Mouse (Mus musculus) T-helper 1 cell (primary cell): ENCODE data around the gene Btk.
"Not testable (repeated sequence)": the region's sequence is repeated elsewhere in the genome, so short reads cannot be mapped to it uniquely, and the experiment has no call there.

Source experiments
- in situ Hi-C: fragments of 300-600 bp; cut with MboI, MseI; formaldehyde crosslinking; loops from one replicate; pipeline ENCODE4 v1.15.1; 2025; ENCODE audit warnings: high pct_unique_total_duplicates

The Btk gene

GRCm38 (mm10) chrX:134582270-134582669 lies 1.1 kb downstream of the Btk start:
- in situ Hi-C loops = no loop called here

- in situ Hi-C loops = no loop called here
These were observed 2.7 kb downstream of the Btk start for GRCm38 (mm10) chrX:134580528-134581305.

GRCm38 (mm10) chrX:134577896-134578295 lies 5.5 kb downstream of the Btk start:
- in situ Hi-C loops = no loop called here

- in situ Hi-C loops = no loop called here
These were observed 16.7 kb downstream of the Btk start for GRCm38 (mm10) chrX:134566536-134567222.

- in situ Hi-C loops = no loop called here
These were observed 19.0 kb downstream of the Btk start for GRCm38 (mm10) chrX:134564326-134564725.

- in situ Hi-C loops = no loop called here
These were observed 28.9 kb downstream of the Btk start for GRCm38 (mm10) chrX:134554425-134554824.

- in situ Hi-C loops = no loop called here
These were observed 30.0 kb downstream of the Btk start for GRCm38 (mm10) chrX:134553326-134553725.

GRCm38 (mm10) chrX:134550903-134551302 lies 32.5 kb downstream of the Btk start:
- in situ Hi-C loops = no loop called here

- in situ Hi-C loops = no loop called here
These were observed 36.0 kb downstream of the Btk start for GRCm38 (mm10) chrX:134547330-134547729.

- in situ Hi-C loops = no loop called here
These were observed 41.4 kb downstream of the Btk start for GRCm38 (mm10) chrX:134541955-134542308.

GRCm38 (mm10) chrX:134541145-134541954 lies 42.0 kb downstream of the Btk start, which contains the start of gene Timm8a1:
TSS of gene Timm8a1 (minus strand) at chrX:134541865.
- in situ Hi-C loops = no loop called here

GRCm38 (mm10) chrX:134540414-134541135 lies 42.8 kb downstream of the Btk start:
- in situ Hi-C loops = no loop called here

GRCm38 (mm10) chrX:134539795-134540194 lies 43.6 kb downstream of the Btk start:
- in situ Hi-C loops = not testable (repeated sequence)

- in situ Hi-C loops = no loop called here
These were observed 50.0 kb downstream of the Btk start for GRCm38 (mm10) chrX:134533346-134533745.

GRCm38 (mm10) chrX:134525260-134525659 lies 58.1 kb downstream of the Btk start:
- in situ Hi-C loops = no loop called here

- in situ Hi-C loops = no loop called here
These were observed 59.6 kb downstream of the Btk start for GRCm38 (mm10) chrX:134523772-134524171.

GRCm38 (mm10) chrX:134509473-134509872 lies 73.9 kb downstream of the Btk start:
- in situ Hi-C loops = no loop called here

- in situ Hi-C loops = no loop called here
These were observed 75.4 kb downstream of the Btk start for GRCm38 (mm10) chrX:134507977-134508376.

GRCm38 (mm10) chrX:134500651-134501050 lies 82.7 kb downstream of the Btk start:
- in situ Hi-C loops = no loop called here
